Mouse (Mus musculus) adrenal gland, adult 8-10 months (tissue): ENCODE results near the gene Fcgr1. TPM values are rescaled to one million over a fixed set of nuclear protein-coding genes. Genes with fewer than 3 reads are reported as not detected.
"Not testable (repeated sequence)": the region's sequence is repeated elsewhere in the genome, so short reads cannot be mapped to it uniquely, and the experiment has no call there.

ENCODE experiments used
- DNase-seq: peaks from one replicate; pipeline ENCODE4 v3.0.0; 2022
- microRNA-seq, 2 experiments: library from miRNA; unstranded; fragments of <30 nt; microRNA quantifications; one replicate each; pipeline ENCODE4 v1.2.0; 2022
- total RNA-seq, 4 experiments: library from RNA; stranded (reverse); gene quantifications; 2 replicates each; pipeline ENCODE4 v1.2.4; 2022

The Fcgr1 gene
- total RNA-seq, 4 experiments from 2014 or later, result 2.2 to 4.3 (median 3.3) TPM

DNA sequence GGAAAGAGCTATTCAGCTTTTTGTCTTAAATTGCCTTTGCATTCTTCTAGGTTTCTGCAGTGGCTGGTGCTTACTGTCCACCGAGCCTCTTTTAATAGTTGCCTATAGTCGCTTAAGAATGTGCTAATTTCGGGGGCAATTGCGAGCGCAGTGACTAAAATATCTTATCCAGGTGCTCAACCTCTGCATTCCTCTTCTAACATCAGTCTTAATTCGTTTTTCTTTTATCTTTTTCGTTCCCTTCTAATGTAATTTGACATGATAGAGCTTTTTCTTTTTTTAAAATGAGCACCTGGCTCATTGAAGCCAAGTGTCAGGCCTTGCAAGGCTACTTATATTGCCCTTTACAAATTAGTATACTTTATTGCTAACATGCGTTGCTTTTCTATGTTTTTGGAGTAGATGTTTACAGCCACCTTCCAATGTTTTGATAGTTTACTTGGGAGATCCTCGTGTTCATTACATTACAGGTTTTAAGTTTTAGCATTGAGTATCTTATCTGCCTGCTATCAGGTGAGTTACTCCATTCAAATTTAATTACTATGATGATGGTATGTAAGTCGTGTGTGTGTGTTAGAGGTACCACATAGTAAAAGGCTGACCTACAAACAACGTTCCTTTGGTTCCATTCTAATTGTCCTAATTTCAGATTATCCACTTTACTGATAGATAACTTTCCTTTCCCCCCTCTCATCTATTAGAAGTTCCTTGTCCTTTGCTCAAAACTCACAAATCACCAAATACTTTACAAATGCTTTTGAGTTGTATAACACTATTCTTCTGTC, 46.2 kb downstream of the Fcgr1 start:
- no peak for DNase-seq

DNA sequence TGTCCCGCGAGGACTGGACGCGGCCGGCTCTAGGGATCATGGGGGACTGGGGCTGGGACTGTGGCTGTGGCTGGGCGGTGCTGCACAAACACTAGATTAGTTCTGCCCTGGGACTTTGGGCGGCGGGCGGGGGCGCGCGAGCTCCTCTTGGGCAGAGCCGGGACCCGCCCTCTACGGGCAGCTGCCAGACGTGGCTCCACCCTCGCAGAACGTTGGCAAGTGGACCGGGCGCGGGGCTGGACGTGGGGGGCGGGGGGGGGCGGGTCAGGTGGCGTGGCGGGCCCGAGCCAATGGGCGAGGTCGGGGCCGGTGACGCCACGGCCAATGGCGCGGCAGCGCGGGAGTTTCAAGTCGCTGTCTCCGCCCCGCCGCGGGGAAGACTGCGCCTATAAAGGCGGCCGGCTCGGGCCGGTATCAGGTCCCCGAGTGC, 47.3 kb downstream of the Fcgr1 start, which contains the start of gene Hist2h3c1:
Gene Hist2h3c1, plus strand, starts transcription at position 259 of the 430 bp plus-strand sequence.
- not testable (repeated sequence) for DNase-seq

DNA sequence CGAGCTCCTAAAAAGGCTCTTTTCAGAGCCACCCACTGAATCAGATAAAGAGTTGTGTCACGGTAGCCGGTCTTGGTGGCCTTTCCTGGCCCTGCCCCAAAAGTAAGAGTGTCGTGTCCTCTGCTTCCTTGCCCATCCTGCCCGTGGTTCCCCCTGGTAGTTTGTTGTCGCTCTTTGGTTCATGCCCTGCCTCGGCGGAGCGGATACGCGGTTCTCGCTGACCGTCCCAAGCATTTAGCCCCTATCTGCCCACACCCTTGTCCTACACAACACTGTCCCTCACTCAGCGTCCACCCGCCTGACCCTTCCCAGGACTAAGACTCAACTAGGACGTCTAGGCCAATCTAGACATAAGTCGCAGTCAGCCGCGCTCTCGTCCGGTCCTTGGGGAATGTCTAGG, 47.8 kb downstream of the Fcgr1 start:
- DNase-seq, result not testable (repeated sequence)

- peak; percentile 87 for DNase-seq
These were observed 48.5 kb downstream of the Fcgr1 start, which contains the start of gene Hist2h2aa1 for GRCm38 (mm10) chr3:96245003-96245886. Hist2h2aa1 (plus strand) TSS chr3:96245497.

DNA sequence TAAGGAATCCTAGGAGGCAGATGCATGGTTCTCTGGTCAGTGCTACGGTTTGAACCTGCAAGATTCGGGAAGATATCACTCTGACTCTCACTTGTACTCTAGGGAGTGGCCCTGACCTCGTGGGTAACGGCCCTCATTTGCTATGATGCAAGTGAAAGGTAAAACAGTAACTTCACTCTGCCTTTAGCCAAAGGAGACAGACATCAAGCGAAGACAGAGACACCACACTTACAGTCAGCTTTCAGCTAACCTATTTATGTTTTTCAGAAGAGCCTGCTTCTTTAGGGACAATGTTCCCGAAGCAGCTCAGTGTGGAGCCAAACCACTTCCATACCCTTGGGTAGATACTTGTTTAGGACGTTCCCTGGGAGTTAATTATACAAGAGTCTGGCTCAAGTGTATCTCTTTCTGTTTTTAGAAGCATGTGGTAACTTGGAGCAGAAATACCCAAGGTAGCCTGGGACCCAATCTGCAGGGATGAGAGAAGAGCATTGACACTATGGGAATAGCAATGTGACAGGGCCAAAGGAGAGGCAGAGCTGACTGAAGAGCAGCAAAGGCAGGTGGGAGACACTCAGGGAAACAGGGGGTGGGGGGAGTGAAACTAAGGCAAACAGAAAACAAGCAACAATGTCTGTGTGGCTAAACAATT, 49.7 kb downstream of the Fcgr1 start:
- DNase-seq, result no peak

GRCm38 (mm10) chr3:96240799-96241197, 53.0 kb downstream of the Fcgr1 start:
- no peak for DNase-seq

- peak; percentile 97 for DNase-seq
These were observed 53.6 kb downstream of the Fcgr1 start, which contains the start of gene Hist2h2aa2 for GRCm38 (mm10) chr3:96239949-96240798. Hist2h2aa2 (minus strand) TSS chr3:96240276.

GRCm38 (mm10) chr3:96238954-96239793, 54.6 kb downstream of the Fcgr1 start, which contains the start of gene Hist2h3c2:
Hist2h3c2 (minus strand) TSS chr3:96239127.
- not testable (repeated sequence) for DNase-seq

- DNase-seq, result no peak
These were observed 55.8 kb downstream of the Fcgr1 start for GRCm38 (mm10) chr3:96237904-96238511.

DNA sequence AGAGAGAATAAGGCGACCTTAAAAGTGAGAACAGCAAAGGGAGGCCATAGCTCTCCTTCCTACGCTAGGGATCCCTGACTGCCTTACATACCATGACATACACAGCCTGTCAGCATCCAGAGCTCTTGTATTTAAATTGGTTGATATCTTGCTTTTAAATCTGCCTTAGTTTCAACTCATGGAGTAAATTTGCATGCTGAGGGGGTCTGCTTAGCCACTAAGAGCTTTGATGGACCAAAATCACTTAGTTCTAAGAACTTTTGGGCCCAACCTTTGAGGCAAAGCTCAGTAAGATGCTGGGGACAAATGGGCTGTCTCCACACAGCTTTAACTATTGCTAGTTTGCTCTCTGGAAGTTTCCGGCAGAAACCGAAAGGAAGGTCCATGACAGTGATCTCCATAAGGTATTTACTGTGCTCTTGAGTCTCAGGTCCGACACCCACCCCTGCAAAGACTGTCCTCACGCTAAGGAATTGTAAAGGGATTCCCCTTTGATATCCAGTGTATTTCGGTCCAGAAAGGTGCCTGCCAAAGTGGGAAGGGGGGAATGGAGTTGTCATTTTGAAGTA, 56.4 kb downstream of the Fcgr1 start:
- DNase-seq, result no peak

GRCm38 (mm10) chr3:96236834-96237334, 56.9 kb downstream of the Fcgr1 start:
- no peak for DNase-seq

DNA sequence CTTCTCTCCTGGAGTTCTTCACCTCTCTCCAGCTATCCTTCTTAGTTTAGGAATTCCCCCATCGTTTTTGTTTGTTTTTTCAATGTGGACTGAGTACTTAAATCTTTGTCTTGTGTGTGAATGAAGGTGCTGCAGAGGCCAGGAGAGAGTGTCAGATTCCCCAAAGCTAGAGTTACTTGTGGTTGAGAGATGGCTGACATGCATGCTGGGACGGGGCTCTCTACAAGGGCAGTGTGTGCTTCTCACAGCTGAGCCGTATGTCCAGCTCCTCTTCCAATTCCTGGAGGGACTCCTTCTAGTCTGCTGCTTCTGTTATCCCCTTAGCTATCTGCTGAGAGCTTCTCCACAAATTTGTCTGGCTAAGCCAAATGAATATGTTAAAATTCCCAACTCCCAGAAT, 57.9 kb downstream of the Fcgr1 start:
- DNase-seq, result no peak

GRCm38 (mm10) chr3:96234914-96235313, 58.9 kb downstream of the Fcgr1 start:
- no peak for DNase-seq

Small RNA genes lying within 50 kb of the gene (microRNA-seq; reads per million reads assigned to microRNA genes)
- gene Gm47311 (0 reads per million in 2 experiments), gene Gm47313 (0 reads per million in 2 experiments)

Other genes with a start within 250 kb of the Fcgr1 start
- gene Vps45, start 235.5 kb downstream of the Fcgr1 start, total RNA-seq, result 10 to 100 TPM; 29.7 to 49.0 (median 34.9) TPM
- gene Otud7b, start 189.4 kb downstream of the Fcgr1 start, total RNA-seq, result 10 to 100 TPM; 37.8 to 55.2 (median 47.2) TPM
- gene Mtmr11, start 132.0 kb downstream of the Fcgr1 start, total RNA-seq, result 10 to 100 TPM; 14.7 to 70.7 (median 43.7) TPM
- gene Sf3b4, start 121.6 kb downstream of the Fcgr1 start, total RNA-seq, result 10 to 100 TPM; 46.8 to 59.3 (median 50.8) TPM
- 10 to 100 TPM in 3 of 4 experiments, 1 to 10 TPM in 1; 9.4 to 16.7 (median 13.6) TPM for gene Sv2a, start 112.8 kb downstream of the Fcgr1 start, total RNA-seq
- gene Bola1, start 74.3 kb downstream of the Fcgr1 start, total RNA-seq, result 10 to 100 TPM; 24.2 to 48.0 (median 33.0) TPM
- gene Hist2h2ab, start 74.1 kb downstream of the Fcgr1 start, total RNA-seq, result 1 to 10 TPM; 4.8 to 9.2 (median 9.0) TPM
- 10 to 100 TPM; 53.1 to 90.6 (median 58.9) TPM for gene Hist2h2ac, start 73.1 kb downstream of the Fcgr1 start, total RNA-seq
- gene Hist2h2be, start 72.8 kb downstream of the Fcgr1 start, total RNA-seq, result 10 to 100 TPM; 13.8 to 27.3 (median 25.2) TPM
- gene Hist2h3c2, start 54.8 kb downstream of the Fcgr1 start, total RNA-seq, result 10 to 100 TPM; 13.0 to 27.9 (median 18.2) TPM
- gene Hist2h2aa2, start 53.7 kb downstream of the Fcgr1 start, total RNA-seq, result 100 to 1,000 TPM; 483 to 517 (median 507) TPM
- gene Hist2h2aa1, start 48.5 kb downstream of the Fcgr1 start, total RNA-seq, result 10 to 100 TPM; 14.1 to 18.6 (median 17.5) TPM
- gene Hist2h3c1, start 47.3 kb downstream of the Fcgr1 start, total RNA-seq, result not detected
- 10 to 100 TPM; 27.4 to 37.9 (median 32.5) TPM for gene Hist2h4, start 30.7 kb downstream of the Fcgr1 start, total RNA-seq
- 100 to 1,000 TPM in 1 of 4 experiments, 10 to 100 TPM in 3; 50.3 to 108 (median 73.7) TPM for gene Hist2h3b, start 25.3 kb downstream of the Fcgr1 start, total RNA-seq
- gene Hist2h2bb, start 24.2 kb downstream of the Fcgr1 start, total RNA-seq, result 100 to 1,000 TPM in 1 of 4 experiments, 10 to 100 TPM in 3; 70.8 to 139 (median 88.2) TPM
- gene BC107364, start 158.3 kb upstream of the Fcgr1 start, total RNA-seq, result not detected
- under 1 TPM in 1 of 4 experiments, not detected in 3; 0.27 TPM for gene Hfe2, start 231.2 kb upstream of the Fcgr1 start, total RNA-seq